Mouse (Mus musculus): ENCODE data around the gene Btf3.
A peak's percentile ranks its signal among the peaks of the same experiment; 100 is the strongest.

Gene Btf3

DNA sequence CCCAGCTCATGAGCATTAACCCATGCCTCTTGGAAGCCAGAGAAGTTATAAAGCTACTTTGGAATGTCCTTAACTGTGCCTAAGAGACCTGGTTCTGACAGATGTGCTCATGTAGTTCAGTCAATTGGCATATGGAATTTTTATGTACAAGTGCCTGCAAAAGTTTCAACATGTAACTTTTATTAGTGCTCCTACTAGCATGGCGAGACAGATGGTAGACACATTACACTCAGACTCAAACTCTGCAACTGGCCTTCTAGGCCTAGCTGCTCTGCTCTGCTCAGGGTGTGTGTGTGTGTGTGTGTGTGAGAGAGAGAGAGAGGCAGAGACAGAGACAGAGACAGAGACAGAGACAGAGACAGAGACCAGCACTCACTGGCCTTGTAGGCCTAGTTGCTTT is 19.4 kb upstream of the Btf3 start:
- no peak for DNase-seq

DNA sequence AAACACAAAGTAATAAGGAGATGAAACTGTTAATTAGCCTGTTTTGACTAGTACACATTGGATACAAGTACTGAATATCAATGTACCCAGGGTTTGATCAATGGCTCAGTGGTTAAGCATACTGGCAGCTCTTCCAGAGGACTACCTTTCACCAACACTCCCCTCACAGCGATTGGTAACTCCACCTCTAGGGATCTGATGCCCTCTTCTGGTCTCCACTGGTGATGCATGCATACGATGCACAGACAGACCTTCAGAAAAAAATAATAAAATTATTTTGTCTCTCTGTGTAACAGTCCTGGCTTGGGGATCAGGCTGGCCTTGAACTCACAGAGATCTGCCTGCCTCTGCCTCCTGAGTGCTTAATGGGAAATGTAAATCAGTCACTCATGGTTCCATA is 15.3 kb upstream of the Btf3 start:
- DNase-seq = peak in 1 of 2 experiments; percentile 18

DNA sequence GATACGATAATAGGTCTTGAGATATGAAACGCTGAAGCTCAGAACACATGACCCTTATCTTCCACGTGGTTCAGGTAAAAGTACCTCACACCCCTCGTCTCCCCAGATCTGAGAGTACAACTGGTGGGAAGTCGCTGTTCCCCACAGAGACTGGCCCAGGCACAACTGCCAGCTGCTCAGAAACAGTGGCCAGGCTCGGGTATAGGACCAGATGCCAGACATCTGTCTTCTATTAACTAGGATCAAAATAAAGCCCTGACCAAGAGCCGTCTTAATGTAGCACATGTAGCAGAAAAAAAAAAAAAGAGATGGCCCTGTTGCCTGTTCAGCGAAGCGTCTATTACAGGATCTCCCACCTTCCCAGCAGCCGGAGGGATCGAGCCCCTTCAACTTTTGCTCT is 8.2 kb upstream of the Btf3 start:
- no peak for DNase-seq

DNA sequence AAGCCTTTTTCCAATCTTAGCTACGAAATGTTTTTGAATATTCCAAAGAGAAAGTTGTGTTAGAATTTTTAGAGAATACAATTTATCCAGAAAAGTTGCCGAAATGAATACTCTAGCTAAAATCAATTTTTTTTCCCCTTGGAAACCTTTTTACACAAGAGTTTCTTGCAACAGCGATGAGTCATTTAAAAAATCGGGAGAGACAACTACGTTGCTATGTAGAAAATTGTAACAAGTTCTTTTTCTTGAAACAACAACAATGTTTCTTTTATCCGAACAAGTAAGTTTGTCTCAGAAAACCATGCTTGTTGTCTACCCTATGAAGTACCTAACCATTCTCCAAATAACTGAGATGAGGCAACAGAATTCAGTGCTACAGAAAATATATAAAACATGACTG is 1.1 kb upstream of the Btf3 start:
- no peak for DNase-seq

DNA sequence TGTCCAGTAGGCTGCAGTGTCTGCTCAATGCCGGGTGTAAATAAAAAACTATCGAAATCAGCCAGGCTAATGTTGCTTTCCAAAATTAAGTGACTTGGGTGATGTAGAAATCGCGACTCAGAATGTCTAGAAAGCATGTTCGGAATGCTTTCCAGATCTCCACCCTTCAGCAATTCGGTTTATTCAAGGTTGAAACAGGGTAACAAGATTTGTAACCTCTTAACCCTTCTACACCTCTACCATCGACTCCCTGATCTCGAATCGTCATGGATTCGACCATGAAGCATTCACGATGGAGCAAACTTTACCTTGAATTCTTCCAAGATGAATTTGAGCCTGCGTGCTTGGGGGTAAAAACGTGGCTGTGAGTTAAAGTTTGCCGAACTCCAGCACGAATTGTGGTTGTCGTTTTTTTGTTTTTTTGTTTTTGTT is 456 bp upstream of the Btf3 start:
- DNase-seq = no peak

DNA sequence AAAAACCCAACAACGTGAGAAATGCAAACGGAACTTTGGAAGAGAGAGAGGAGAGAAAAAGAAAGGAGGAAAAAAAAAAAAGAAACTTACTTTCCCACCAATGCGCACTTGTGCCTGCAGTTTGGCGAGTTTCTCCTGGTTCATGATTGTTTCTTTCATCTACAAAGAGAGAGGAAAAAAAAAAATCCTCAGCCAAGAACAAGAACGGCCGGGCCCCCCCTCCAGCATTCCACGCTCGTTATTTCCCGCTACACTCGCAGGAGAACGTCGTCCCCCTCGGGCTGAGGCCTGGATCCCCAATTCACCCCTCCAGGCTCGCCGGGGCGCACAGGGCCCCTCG is 696 bp downstream of the Btf3 start:
- DNase-seq = no peak

DNA sequence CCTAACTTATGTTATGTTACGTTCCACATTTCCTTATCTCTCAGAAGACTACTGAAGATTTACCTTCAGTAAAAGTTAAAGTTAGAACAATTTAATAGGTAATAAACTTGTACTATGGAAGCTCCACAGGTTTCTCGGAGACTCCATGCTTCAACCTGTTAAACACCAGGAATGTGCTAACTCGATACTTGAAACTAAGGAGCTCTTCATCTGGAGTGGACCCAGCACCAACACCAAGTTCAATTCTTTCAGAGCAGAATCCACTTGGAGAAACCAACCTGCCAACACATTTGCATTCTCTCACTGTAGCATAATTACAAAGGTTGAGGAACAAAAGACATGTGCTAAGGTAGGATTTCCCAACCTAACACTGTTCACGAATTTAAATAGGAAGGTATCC is 1.7 kb downstream of the Btf3 start:
- DNase-seq = no peak

DNA sequence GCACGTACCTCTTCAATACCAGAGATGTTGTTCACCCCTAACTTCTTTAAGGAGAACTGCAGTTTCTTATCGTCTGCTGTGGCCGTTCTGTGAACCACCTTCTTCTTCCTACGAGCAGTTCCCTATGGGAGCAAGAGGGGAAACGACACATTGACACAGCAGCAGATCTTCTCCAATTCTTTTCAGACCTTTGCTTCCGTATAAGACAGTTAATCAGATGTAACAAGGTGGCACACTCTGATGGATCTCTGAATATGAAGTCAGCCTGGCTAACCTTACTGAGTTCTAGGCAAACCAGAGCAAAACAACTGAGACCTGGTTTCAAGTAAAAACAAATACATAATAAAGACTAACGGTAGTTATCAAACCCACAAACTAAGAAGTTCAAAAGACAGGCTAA is 3.2 kb downstream of the Btf3 start:
- no peak for DNase-seq

DNA sequence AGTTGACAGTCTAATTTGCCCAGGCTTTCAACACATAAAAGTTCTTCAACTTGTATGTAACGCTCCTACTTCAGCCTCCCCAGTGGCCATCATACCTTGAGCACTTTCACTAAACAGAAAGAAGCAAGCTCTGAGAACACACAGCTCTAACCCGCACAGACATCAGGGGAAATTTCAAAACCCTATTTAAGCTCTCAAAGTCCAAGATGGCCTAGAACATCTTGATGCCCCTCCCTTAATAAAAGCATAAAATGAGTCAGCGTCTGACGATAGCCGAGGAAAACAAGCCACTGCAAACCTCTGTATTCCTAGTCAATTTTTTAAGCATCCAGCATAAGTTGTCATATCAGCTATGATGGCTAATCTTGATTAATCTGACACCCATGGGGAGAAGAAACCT is 5.2 kb downstream of the Btf3 start:
- no peak for DNase-seq

DNA sequence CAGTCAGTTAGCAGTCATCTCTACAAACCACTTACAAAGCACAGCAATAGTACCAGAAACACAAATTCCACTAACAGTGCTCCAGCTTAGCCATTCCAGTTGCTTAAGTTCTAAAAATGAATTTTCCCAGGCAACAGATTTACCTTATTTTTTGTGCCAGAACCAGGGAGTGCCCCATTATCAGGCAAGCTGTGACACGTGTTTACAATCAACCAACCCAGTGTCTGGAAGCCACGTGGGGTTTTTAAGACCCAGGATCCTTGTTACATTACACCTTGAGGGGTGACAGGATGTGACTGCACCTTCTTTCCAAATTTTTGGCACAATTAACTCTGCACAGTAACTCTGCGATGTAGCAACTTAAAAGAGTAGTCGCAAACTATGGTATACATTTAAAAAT is 8.1 kb downstream of the Btf3 start:
- DNase-seq = no peak

DNA sequence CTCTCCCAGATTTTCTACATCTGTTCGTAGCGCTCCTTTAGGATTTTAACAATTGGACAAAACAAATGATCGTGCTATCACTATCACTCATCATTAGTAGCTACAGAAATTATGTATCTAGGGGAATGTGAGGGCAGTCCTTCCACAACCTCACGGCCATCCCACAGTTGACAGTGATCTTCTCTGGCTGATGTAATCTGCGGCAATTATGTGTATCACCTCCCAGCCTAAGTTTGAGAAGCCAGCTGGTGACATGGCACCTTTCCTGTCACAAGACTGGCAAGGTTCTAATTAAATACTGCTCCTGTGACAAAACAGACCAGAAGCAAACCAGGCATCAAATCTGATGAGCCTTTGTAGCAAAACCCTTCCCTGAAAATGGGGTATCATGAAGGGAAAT is 8.8 kb downstream of the Btf3 start:
- DNase-seq = no peak

DNA sequence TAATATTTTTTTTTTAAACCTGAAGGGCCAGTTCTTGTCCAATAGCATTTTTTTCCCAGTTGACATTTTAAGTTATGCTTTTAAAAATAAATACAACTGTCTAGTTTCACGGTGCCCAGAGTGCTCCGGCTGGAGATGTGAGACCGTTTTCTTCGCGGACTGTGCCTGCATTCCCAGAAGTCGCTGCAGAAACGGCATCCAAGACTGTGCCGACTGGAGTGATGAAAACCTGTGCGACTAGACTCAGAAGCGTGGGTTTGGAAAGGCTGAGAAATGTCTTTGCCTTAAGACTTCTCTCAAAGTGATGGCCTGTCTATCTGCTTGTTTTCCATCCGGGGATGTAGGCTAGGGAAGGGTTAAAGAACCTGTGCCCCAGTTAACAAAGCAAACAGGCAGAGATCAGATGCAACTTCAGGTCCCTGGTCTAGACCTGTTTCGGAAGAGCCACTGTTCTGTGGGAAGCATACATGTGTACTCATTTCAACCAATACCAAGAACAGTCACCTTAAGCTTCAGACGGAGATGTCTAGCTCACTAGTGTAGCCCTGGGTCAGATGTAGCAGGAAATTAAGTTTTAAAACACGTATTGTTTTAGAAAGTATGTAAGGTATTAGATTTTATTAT is 9.8 kb downstream of the Btf3 start:
- no peak for DNase-seq

DNA sequence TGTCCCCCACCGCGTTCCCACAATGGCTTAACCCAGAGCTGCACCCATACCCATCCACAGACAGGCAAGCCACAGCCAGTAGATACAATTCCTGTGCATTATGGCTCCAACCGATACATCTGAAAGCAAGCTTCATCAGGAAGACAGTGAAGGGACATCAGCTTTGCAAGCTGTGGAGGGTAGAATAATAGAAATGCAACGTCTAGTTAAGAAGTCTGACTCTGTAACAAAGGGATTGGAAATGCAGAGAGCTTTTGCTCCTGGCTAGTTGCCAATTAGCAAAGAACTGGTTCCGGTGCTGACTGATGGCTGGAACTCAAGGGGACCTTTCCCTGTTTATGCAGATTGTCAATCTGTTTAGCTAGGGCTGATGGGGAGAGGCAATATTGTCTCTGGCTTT is 10.4 kb downstream of the Btf3 start:
- no peak for DNase-seq

DNA sequence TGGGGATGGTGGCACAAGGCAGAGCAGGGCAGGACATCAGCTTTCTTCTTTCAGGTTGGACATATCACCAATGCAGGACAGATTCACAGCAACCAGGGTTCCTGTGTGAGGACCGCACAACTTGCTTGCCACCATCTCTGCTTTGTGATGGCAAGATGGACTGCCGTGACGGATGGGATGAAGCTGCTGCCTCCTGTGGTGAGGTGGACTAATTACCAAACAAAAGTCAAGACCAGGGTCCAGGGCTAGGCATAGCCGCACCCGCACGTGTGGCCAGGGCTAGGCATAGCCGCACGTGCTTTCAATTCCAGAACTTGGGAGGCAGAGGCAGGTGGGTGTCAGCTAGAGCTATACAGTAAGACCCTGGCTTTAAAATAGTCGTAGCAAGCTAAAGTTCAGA is 11.5 kb downstream of the Btf3 start:
- DNase-seq = no peak

DNA sequence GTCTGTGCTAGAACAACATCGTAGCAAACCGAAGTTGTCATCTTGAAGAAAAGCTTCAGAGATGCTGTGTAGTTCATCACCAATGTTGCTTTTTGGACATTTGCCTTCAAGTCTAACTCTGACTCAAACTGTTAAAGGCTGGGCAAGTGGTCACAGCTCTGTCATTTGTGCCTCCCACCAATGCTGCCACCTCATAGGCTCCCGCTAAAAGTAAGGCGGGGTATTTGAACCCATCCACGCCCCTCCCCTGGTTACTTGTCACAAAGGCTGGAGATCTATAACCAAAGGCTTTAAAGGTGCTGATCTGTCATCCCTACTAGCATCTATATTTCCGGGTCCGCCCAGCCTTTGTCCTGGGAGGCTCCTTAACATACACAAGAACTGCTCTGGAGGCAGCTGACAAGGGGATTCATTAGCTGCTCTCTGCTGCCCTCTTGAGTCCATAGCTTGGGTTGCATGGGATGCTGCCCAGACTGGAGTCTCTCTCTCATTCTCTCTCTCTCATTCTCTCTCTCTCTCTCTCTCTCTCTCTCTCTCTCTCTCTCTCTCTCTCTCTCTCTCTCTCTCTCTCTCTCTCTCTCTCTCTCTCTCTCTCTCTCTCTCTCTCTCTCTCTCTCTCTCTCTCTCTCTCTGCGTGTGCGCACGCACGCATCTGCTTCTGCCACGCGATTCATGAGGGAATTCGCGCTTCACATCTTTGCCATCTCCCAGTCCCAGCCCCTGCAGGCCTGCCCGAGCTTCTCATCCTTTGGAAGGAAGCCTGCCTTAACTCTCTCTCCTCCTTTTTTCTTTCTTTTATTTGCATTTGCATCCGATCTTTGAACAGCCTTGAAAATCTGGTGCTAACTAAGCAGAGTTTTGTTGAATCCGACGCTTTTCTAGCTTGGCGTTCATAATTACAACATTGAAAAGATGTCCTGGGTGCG is 17.7 kb downstream of the Btf3 start:
- peak; percentile 78 to 85 for DNase-seq

DNA sequence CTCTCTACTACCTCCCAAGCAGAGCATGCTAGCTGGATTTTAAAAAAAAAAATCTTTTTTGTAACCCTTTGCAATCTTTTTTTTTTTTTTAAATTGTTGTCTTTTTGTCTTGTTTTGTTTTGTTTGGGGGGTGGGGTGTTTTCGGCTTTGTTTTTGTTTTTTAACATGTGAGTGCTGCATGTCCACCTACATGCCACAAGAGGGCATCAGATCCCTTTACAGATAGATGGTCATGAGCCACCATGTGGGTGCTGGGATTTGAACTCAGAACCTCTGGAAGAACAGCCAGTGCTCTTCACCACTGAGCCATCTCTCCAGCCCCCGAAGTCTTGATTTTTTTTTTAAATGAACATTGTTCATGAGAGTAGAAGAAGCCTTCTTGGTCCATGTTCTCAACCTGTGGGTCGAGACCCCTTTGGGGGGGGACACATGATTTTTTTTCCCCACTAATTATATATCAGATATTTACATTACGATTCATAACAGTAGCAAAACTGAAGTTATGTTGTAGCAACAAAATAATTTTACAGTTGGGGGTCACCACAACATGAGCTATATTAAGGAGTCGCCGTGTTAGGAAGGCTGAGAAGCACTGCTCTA is 18.8 kb downstream of the Btf3 start:
- no peak for DNase-seq

DNA sequence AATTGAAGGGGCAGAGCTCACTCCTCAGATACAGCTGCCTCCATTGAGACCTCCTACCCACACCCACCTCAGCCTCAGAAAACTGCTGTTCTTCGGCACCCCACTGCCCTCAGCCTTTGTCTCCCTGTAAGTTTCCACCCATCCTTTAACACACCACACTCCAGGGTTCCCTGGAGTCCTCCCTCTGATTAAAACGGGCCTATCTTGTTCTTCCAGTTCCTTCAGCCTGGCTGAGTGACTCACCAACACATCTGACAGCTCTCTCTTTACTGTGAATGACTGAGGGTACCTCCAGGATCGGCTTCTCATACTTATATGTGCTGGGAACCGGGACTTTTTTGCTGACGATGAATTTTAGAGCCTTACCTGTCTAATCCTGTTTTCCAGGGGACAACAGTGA is 20.7 kb downstream of the Btf3 start:
- no peak for DNase-seq

DNA sequence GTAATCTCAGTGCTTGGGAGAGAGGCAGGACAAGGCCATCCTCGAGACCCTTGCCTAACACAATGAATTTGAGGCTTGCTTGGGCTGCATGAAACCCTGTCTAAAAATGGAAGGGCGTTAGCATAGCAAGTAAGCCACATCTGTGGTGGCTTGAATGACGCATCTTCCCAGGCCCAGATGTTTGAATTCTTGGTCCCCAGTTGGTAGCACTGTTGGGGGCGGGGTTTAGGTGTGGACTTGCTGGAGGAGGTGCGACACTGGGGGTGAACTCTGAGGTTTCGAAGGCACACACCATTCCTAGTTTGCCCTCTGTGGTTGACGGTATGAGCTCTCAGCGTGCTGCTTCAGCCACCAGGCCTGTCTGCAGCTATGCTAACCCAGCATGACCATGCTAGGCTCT is 25.1 kb downstream of the Btf3 start:
- DNase-seq = no peak

DNA sequence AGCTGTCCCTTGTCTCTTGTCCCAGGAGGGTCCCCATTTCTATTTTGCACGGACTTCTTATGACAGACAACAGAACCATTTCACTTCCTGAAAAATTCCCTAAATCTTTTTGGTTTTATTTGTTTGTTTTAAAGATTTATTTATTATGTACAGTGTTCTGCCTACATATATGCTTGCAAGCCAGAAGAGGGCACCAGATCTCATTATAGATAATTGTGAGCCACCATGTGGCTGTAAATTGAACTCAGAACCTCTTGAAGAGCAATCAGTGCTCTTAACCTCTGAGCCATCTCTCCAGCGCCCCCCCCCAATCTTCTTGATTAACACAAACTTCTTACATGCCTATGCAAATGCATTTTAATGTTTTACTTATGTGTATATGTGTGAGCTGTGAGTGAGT is 26.1 kb downstream of the Btf3 start:
- no peak for DNase-seq

DNA sequence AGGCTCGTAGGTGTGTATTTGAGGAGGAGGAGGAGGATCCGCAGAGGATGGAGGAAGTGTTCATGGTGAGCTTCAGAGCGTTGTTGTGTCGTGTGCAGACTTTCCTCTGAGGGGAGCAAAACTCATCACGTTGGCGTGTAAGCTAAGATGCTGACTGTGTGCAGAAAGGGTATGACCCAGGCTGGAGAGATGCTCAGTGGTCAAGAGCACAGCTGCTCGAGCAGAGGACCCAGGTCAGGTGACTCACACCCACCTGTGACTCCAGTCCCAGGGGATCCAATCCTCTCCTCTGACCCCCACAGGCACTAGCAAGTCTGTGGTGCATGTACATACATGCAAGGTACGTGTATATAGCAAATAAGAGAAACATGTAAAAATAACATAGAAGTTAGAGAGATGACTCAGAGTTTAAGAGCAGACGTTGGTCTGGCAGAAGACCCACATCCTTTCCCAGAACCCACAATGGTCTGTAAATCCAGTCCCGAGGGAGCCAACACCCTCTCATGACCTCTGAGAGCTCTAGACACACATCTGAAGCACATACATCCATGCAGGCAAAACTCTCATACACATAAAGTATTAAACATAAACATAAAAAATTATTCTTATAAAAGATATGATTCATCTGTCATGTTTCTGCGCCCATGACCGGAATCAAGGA is 35.7 kb downstream of the Btf3 start:
- DNase-seq = no peak

DNA sequence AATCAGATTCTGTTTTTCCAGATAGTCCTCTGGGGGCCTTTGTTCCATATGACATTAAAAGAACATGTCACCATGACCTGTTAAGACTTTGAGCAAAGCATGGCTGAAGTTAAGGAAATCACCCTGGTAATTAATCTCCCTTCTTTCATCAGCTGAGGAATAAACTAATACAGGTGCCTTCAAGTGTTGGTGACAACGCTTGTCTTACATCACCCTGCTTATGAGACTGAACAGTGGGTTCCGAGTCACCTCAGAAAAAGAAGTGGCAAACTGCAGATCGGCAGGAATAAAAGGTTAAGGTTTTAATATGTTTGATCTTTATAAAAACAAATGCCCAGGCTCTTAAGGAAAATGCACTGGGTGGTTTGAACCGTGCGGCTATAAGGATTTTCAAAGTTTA is 37.1 kb downstream of the Btf3 start, which contains the start of gene Gm21976:
TSS of gene Gm21976 (plus strand) at position 202 of the 400 bp plus-strand sequence.
- DNase-seq = no peak

DNA sequence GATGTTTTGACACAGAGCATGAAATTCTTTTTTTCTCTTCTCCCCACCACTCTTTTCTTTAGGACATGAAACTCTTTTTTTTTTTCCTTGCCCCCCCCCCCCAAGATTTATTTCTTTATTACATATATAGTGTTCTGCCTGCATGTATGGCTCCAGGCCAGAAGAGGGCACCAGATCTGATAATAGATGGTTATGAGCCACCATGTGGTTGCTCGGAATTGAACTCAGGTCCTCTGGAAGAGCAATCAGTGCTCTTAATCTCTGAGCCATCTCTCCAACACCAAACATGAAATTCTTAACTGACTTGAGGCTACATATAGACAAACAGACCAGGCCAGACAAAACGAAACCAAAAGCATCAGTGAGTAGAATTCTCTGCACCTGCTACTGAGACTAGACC is 39.3 kb downstream of the Btf3 start:
- DNase-seq = no peak

DNA sequence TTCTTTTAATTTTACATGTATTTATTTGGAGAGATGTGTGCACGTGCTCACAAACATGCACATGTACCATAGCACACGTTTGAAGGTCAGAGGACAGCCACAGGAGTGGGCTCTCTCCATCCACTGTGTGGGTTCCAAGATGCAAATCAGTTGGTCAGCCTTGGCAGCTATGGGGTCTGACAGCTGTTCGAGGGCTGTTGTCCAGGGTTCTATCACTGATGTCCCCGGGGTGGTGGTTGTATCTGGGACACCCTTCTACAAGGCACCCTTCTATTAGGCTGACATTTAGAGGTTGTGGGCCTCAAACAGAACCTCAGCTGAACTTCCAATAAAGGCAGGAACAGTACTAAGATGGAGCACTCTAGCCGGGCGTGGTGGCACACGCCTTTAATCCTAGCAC is 40.6 kb downstream of the Btf3 start:
- no peak for DNase-seq

DNA sequence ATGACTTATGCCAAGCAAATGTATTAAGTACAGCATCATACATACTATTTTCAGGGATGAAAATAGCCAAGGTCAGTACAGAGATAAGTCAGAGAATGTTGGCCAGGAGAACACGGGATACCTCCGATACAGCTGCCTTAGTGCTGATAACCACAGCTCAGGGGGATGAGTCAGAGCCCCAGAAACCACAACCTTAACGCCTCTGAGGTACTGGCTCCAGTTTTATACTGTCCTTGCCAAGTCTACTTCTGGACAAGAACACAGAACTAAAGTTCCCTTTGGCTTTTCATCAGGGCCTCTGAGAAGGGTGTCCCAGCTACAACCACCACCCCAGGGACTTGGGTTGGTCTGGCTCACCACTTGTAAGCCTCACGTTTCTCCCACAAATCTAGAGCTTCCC is 41.2 kb downstream of the Btf3 start:
- no peak for DNase-seq
